Mouse (Mus musculus) hindbrain, embryonic 16.5 days (tissue): Measurements from ENCODE around the gene Sycp2. TPM values are rescaled to one million over a fixed set of nuclear protein-coding genes. Genes with fewer than 3 reads are reported as not detected.

ENCODE experiments used
- polyA plus RNA-seq: library from polyadenylated mRNA; unstranded; fragments of >200 nt; fragmentation: Nextera tagmentation; extraction: Ambion mirVana; gene quantifications from 2 replicates; pipeline ENCODE4 v1.2.1, GENCODE M21; 2015

The Sycp2 gene
- polyA plus RNA-seq, 1 experiment from 2014 or later: 0.30 TPM

Other genes with a start within 250 kb of the Sycp2 start
- gene Ppp1r3d, start 6.8 kb upstream of the Sycp2 start, polyA plus RNA-seq: 5.5 and 5.9 TPM in 2 replicates
- 16.2 and 20.2 TPM in 2 replicates for gene Fam217b, start 6.8 kb upstream of the Sycp2 start, polyA plus RNA-seq
- 0.24 and 0.25 TPM in 2 replicates for gene Cdh26, start 22.8 kb upstream of the Sycp2 start, polyA plus RNA-seq